Mouse (Mus musculus): Measurements from ENCODE around the gene Wbp2nl. TPM values are rescaled to one million over a fixed set of nuclear protein-coding genes. Genes with fewer than 3 reads are reported as not detected.
A peak's percentile ranks its signal among the peaks of the same experiment; 100 is the strongest.
"Not testable (repeated sequence)": the region's sequence is repeated elsewhere in the genome, so short reads cannot be mapped to it uniquely, and the experiment has no call there.

The Wbp2nl gene
- polyA plus RNA-seq, 1 experiment from 2014 or later: 0.16 TPM

- Histone ChIP-seq H3K27me3 (replicated peaks; ENCODE audit: control insufficient read depth, insufficient read depth, low read length) (no peaks in the 10 kb centered on the region), H3K9ac (ENCODE audit: low read length) (no peak overlapping the region), H3K4me2 (ENCODE audit: low read length) (no peak overlapping the region), H3K27ac (ENCODE audit: low read depth) (no peak overlapping the region; the same call in 1 of the 2 replicates), H3K4me1 (replicated peaks; ENCODE audit: control insufficient read depth, insufficient read depth, low read length) (peaks cover 16% of the 10 kb centered on the region), H3K4me3 (ENCODE audit: low read depth, low read length) (no peak overlapping the region), H3K9me3 (ENCODE audit: control insufficient read depth, low read length) (no peaks in the 10 kb centered on the region), H3K36me3 (ENCODE audit: control insufficient read depth, insufficient read depth, low read length) (no peaks in the 10 kb centered on the region)
- no peak for ATAC-seq (replicated peaks; ENCODE audit: low FRiP score, low TSS enrichment, low read depth)
- WGBS: 43% methylated on average over 22 of the region's 22 CpGs
- DNase-seq (ENCODE audit: low spot score): no peak
These were observed 59.9 kb downstream of the Wbp2nl start for GRCm38 (mm10) chr15:82358431-82359260.

GRCm38 (mm10) chr15:82361459-82362018, 62.8 kb downstream of the Wbp2nl start:
- 71% methylated on average over 11 of the region's 11 CpGs for WGBS
- Histone ChIP-seq H3K9ac (ENCODE audit: low read length) (no peak overlapping the region), H3K4me3 (ENCODE audit: low read depth, low read length) (no peak overlapping the region), H3K27ac (ENCODE audit: low read depth) (no peak overlapping the region), H3K27me3 (replicated peaks; ENCODE audit: control insufficient read depth, insufficient read depth, low read length) (no peaks in the 10 kb centered on the region), H3K4me1 (replicated peaks; ENCODE audit: control insufficient read depth, insufficient read depth, low read length) (peaks cover 11% of the 10 kb centered on the region), H3K36me3 (ENCODE audit: control insufficient read depth, insufficient read depth, low read length) (no peaks in the 10 kb centered on the region), H3K9me3 (ENCODE audit: control insufficient read depth, low read length) (no peaks in the 10 kb centered on the region), H3K4me2 (ENCODE audit: low read length) (no peak overlapping the region)
- DNase-seq (ENCODE audit: low spot score) (peak; percentile 52), ATAC-seq (replicated peaks; ENCODE audit: low FRiP score, low TSS enrichment, low read depth) (no peak)

DNA sequence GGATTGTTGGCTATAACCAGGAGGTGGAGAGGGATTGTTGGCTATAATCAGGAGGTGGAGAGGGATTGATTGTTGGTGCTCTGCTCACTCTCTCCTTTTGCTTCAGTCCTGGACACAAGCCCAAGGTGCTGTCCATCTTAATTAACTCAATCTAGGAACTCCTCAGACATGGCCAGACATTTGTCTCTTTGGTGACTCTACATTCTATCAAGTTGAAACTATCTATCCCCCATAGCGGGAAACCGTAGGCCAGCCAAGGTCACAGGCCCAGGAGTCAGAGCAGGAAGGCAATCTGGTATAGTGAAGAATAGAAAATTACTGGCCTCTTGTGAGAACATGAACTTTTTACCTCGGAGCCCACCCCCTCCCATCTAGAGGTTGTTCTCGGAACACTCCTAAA, 63.5 kb downstream of the Wbp2nl start:
- peaks cover 11% of the 10 kb centered on the region for H3K4me1 ChIP-seq (replicated peaks; ENCODE audit: control insufficient read depth, insufficient read depth, low read length)
- no peaks in the 10 kb centered on the region for H3K9me3 ChIP-seq (ENCODE audit: control insufficient read depth, low read length)
- H3K36me3 ChIP-seq (ENCODE audit: control insufficient read depth, insufficient read depth, low read length): no peaks in the 10 kb centered on the region
- DNase-seq (ENCODE audit: low spot score) (peak; percentile 46), ATAC-seq (replicated peaks; ENCODE audit: low FRiP score, low TSS enrichment, low read depth) (no peak)
- no peak overlapping the region for H3K9ac ChIP-seq (ENCODE audit: low read length)
- H3K27me3 ChIP-seq (replicated peaks; ENCODE audit: control insufficient read depth, insufficient read depth, low read length): no peaks in the 10 kb centered on the region
- no peak overlapping the region for H3K4me2 ChIP-seq (ENCODE audit: low read length)
- 81% methylated on average over 3 of the region's 4 CpGs for WGBS
- no peak overlapping the region; the same call in 1 of the 2 replicates for H3K27ac ChIP-seq (ENCODE audit: low read depth)
- H3K4me3 ChIP-seq (ENCODE audit: low read depth, low read length): no peak overlapping the region

DNA sequence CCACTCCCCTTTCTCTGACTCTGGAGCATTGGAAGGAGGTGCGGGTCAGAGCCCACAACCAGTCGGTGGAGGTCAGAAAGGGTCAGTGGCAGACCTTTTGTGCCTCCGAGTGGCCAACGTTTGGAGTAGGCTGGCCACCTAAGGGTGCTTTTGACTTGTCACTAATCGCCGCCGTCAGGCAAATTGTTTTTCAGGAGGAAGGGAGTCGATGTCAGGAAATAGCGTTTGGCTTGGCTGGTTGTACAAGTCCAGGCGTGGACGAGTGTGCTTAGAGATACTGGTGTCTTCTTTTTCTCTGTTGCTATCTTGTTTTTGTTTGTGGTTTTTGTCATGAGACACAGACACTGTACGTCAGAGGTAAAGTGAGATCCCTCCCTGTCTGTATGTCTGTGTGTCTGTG, 65.0 kb downstream of the Wbp2nl start:
- H3K4me3 ChIP-seq (ENCODE audit: low read depth, low read length); ATAC-seq (replicated peaks; ENCODE audit: low FRiP score, low TSS enrichment, low read depth); H3K9ac ChIP-seq (ENCODE audit: low read length); H3K27me3 ChIP-seq (replicated peaks; ENCODE audit: control insufficient read depth, insufficient read depth, low read length); H3K9me3 ChIP-seq (ENCODE audit: control insufficient read depth, low read length); H3K4me2 ChIP-seq (ENCODE audit: low read length); DNase-seq (ENCODE audit: low spot score); H3K4me1 ChIP-seq (replicated peaks; ENCODE audit: control insufficient read depth, insufficient read depth, low read length); H3K27ac ChIP-seq (ENCODE audit: low read depth); H3K36me3 ChIP-seq (ENCODE audit: control insufficient read depth, insufficient read depth, low read length): not testable (repeated sequence)
- 88% methylated on average over 7 of the region's 12 CpGs for WGBS

Other genes with a start within 250 kb of the Wbp2nl start
- gene 4930407I10Rik, start 239.8 kb upstream of the Wbp2nl start, polyA plus RNA-seq (2014; fragmentation: Nextera tagmentation; extraction: Ambion mirVana): not detected in 2 replicates
- gene Mei1, start 229.0 kb upstream of the Wbp2nl start, polyA plus RNA-seq (2014; fragmentation: Nextera tagmentation; extraction: Ambion mirVana): not detected in 2 replicates
- gene Ccdc134, start 171.0 kb upstream of the Wbp2nl start, polyA plus RNA-seq (2014; fragmentation: Nextera tagmentation; extraction: Ambion mirVana): 14.2 and 15.3 TPM in 2 replicates
- gene Srebf2, start 151.8 kb upstream of the Wbp2nl start, polyA plus RNA-seq (2014; fragmentation: Nextera tagmentation; extraction: Ambion mirVana): 136 and 144 TPM in 2 replicates
- gene Shisa8, start 86.1 kb upstream of the Wbp2nl start, polyA plus RNA-seq (2014; fragmentation: Nextera tagmentation; extraction: Ambion mirVana): 0.15 TPM in 2 replicates
- gene Tnfrsf13c, start 74.6 kb upstream of the Wbp2nl start, polyA plus RNA-seq (2014; fragmentation: Nextera tagmentation; extraction: Ambion mirVana): 0.11 and 0.15 TPM in 2 replicates
- gene Cenpm, start 54.2 kb upstream of the Wbp2nl start, polyA plus RNA-seq (2014; fragmentation: Nextera tagmentation; extraction: Ambion mirVana): 64.9 and 70.3 TPM in 2 replicates
- gene 1500009C09Rik, start 46.6 kb upstream of the Wbp2nl start, polyA plus RNA-seq (2014; fragmentation: Nextera tagmentation; extraction: Ambion mirVana): 0.15 TPM in 1 of 2 replicates, not detected in the other
- 16.0 and 18.3 TPM in 2 replicates for gene Sept3, start 24.1 kb upstream of the Wbp2nl start, polyA plus RNA-seq (2014; fragmentation: Nextera tagmentation; extraction: Ambion mirVana)
- gene Naga, start 40.0 kb downstream of the Wbp2nl start, polyA plus RNA-seq (2014; fragmentation: Nextera tagmentation; extraction: Ambion mirVana): 59.7 and 61.2 TPM in 2 replicates
- gene Pheta2, start 40.0 kb downstream of the Wbp2nl start, polyA plus RNA-seq (2014; fragmentation: Nextera tagmentation; extraction: Ambion mirVana): 9.9 and 13.2 TPM in 2 replicates
- 260 and 272 TPM in 2 replicates for gene Smdt1, start 40.0 kb downstream of the Wbp2nl start, polyA plus RNA-seq (2014; fragmentation: Nextera tagmentation; extraction: Ambion mirVana)
- gene Ndufa6, start 55.4 kb downstream of the Wbp2nl start, polyA plus RNA-seq (2014; fragmentation: Nextera tagmentation; extraction: Ambion mirVana): 426 and 466 TPM in 2 replicates
- gene Cyp2d22, start 81.3 kb downstream of the Wbp2nl start, polyA plus RNA-seq (2014; fragmentation: Nextera tagmentation; extraction: Ambion mirVana): 8.4 and 8.5 TPM in 2 replicates
- gene Cyp2d11, start 95.1 kb downstream of the Wbp2nl start, polyA plus RNA-seq (2014; fragmentation: Nextera tagmentation; extraction: Ambion mirVana): not detected in 2 replicates
- gene Cyp2d10, start 108.2 kb downstream of the Wbp2nl start, polyA plus RNA-seq (2014; fragmentation: Nextera tagmentation; extraction: Ambion mirVana): not detected in 2 replicates
- gene Cyp2d9, start 134.5 kb downstream of the Wbp2nl start, polyA plus RNA-seq (2014; fragmentation: Nextera tagmentation; extraction: Ambion mirVana): 0.12 TPM in 1 of 2 replicates, not detected in the other

Data from intestine, embryonic 14.5 days (tissue).